Mouse (Mus musculus) liver, embryonic 12.5 days (tissue): ENCODE measurements around the gene Mgst2. TPM values are rescaled to one million over a fixed set of nuclear protein-coding genes. Genes with fewer than 3 reads are reported as not detected.

Experiments
- ATAC-seq: fragments of 200-750 bp; cut with Nextera tagmentation; 2 replicates; pipeline ENCODE4 v1.8.0; 2017; ENCODE audit warnings: moderate number of reproducible peaks, mild to moderate bottlenecking, moderate library complexity
- H3K27ac ChIP-seq: fragments of 300-500 bp; sonication (generic); 2 replicates; pipeline ENCODE4 v1.5.1; 2016; ENCODE audit warnings: mild to moderate bottlenecking
- H3K27me3 ChIP-seq: fragments of 300-500 bp; sonication (generic); replicated peaks from 2 replicates; pipeline ENCODE4 v1.6.1; 2016; ENCODE audit warnings: mild to moderate bottlenecking, moderate library complexity
- H3K36me3 ChIP-seq: fragments of 300-500 bp; sonication (generic); 2 replicates; pipeline ENCODE4 v1.6.1; 2016; ENCODE audit warnings: mild to moderate bottlenecking, moderate library complexity
- H3K4me1 ChIP-seq: fragments of 300-500 bp; sonication (generic); 2 replicates; pipeline ENCODE4 v1.6.1; 2016
- H3K4me2 ChIP-seq: fragments of 300-500 bp; sonication (generic); 2 replicates; pipeline ENCODE4 v1.6.1; 2016; ENCODE audit warnings: mild to moderate bottlenecking, moderate library complexity
- H3K4me3 ChIP-seq: fragments of 300-500 bp; sonication (generic); 2 replicates; pipeline ENCODE4 v1.5.1; 2016; ENCODE audit warnings: mild to moderate bottlenecking, moderate library complexity
- H3K9ac ChIP-seq: fragments of 300-500 bp; sonication (generic); 2 replicates; pipeline ENCODE4 v1.6.1; 2016; ENCODE audit warnings: mild to moderate bottlenecking, moderate library complexity
- H3K9me3 ChIP-seq: fragments of 300-500 bp; sonication (generic); replicated peaks from 2 replicates; pipeline ENCODE4 v1.6.1; 2016; ENCODE audit warnings: mild to moderate bottlenecking, moderate library complexity
- WGBS: fragments of 180-500 bp; shearing (Covaris S2); methylation state at CpG from one replicate; pipeline ENCODE4 v1.1.7; 2016; ENCODE audit not compliant: insufficient replicate concordance; 5-methylcytosine and 5-hydroxymethylcytosine counted together
- polyA plus RNA-seq: library from polyadenylated mRNA; unstranded; fragments of >200 nt; fragmentation: Nextera tagmentation; extraction: Ambion mirVana; gene quantifications from 2 replicates; pipeline ENCODE4 v1.2.1, GENCODE M21; 2016

Mgst2 gene
- polyA plus RNA-seq, 1 experiment from 2014 or later: 16.5 TPM

DNA sequence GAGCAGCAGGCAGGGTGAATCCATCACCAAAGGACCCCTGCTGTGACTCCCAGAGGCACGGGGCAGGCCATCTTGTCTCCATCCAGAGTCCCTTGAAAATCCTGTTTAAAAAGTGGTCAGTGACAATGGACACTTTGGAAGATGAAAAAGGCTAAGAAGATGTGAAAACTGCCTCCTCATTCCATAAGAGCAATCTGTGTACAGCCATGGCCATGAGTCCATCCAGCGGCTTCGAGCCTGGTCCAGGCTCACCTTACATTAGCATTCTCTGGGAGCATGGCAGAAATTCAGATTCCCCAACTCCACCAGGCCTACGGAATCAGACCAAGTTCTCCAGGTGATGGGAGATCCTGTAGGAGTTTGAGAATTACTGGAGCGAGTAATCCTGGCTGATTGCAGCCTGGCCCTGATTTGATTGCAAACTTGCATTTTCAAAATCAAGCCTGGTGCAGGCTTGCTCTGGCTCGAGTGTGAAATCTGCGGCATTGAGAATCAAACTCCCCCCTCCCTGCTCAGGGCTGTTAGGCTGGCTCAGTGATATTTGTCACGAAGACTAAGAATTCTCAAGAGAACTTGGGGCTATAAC lies 42.6 kb downstream of the Mgst2 start:
- WGBS: 74% methylated on average over 8 of the region's 8 CpGs
- Histone ChIP-seq H3K27me3 (peaks cover 24% of the 10 kb centered on the region), H3K9me3 (no peaks in the 10 kb centered on the region), H3K4me2 (no peak overlapping the region), H3K36me3 (no peaks in the 10 kb centered on the region), H3K9ac (no peak overlapping the region), H3K4me3 (no peak overlapping the region), H3K27ac (no peak overlapping the region), H3K4me1 (peaks cover 29% of the 10 kb centered on the region)
- ATAC-seq: no peak

DNA sequence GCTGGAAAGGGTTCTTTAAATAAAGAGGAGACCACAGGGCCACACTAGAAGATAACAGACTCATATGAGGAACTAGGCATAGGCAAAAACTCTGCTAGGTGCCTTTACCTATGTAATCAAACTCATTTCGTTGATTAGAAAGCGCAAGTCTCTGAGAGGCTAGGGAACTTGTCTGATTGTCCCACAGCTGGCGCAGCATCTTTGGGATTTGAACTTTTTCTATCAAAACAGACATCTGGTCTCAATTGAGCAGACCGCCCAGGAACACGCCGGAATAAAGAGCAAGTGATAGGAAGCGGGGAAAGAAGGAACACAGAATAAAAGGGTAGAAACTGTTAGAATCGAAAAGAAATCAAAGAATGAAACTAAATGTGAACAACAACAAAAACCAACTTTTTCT lies 43.3 kb downstream of the Mgst2 start:
- Histone ChIP-seq H3K9me3 (no peaks in the 10 kb centered on the region), H3K4me1 (peaks cover 35% of the 10 kb centered on the region), H3K27ac (no peak overlapping the region), H3K4me2 (no peak overlapping the region), H3K4me3 (no peak overlapping the region), H3K27me3 (peaks cover 24% of the 10 kb centered on the region), H3K9ac (no peak overlapping the region), H3K36me3 (no peaks in the 10 kb centered on the region)
- ATAC-seq: no peak
- 63% methylated on average over 8 of the region's 8 CpGs for WGBS

DNA sequence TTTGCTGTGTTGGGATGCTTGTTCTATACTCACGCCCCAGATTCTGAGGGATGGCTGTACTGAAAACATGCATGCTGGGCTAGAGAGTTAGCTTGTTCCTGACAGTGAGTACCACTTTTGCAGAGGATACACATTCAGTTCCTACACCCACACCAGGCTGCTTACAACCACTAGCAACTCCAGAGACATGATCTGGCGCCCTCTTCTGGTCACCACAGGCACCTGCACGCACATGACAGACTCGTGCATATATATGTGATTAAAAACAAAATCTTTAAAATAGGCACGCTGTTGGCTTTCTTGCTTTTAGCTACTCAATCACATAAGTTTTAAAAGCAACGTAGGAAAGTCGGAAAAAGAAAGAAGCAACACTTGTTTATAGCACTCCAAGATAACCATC lies 45.1 kb downstream of the Mgst2 start:
- H3K4me1 ChIP-seq: peaks cover 50% of the 10 kb centered on the region
- ATAC-seq: no peak
- no peaks in the 10 kb centered on the region for H3K36me3 ChIP-seq
- H3K4me2 ChIP-seq: no peak overlapping the region
- H3K27ac ChIP-seq: no peak overlapping the region
- no peak overlapping the region for H3K4me3 ChIP-seq
- peaks cover 22% of the 10 kb centered on the region for H3K27me3 ChIP-seq
- no peaks in the 10 kb centered on the region for H3K9me3 ChIP-seq
- 72% methylated on average over 7 of the region's 7 CpGs for WGBS
- H3K9ac ChIP-seq: no peak overlapping the region

DNA sequence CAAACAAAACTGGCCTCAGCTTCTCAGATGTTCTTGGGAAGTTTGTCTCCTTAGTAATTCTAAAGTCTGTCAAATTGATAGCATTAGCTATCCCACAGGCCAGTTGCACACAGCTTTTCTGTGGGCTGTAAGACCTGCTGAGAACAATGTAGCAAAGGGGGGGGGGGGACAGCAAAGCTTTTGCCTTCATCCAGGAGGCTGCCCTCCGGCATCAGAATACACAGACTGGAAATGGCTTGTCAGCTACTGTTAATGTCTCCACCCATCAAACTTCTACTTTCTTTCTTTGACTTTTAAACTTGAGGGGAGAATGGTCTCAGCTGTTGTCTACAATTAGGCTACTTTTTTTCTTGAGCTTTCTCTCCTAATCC lies 48.2 kb downstream of the Mgst2 start:
- Histone ChIP-seq H3K9me3 (no peaks in the 10 kb centered on the region), H3K4me2 (no peak overlapping the region), H3K36me3 (no peaks in the 10 kb centered on the region), H3K4me1 (peaks cover 50% of the 10 kb centered on the region), H3K27ac (peak overlapping the region; percentile 70), H3K9ac (no peak overlapping the region), H3K27me3 (no peaks in the 10 kb centered on the region), H3K4me3 (no peak overlapping the region)
- 60% methylated on average over 1 of the region's 1 CpGs for WGBS
- no peak for ATAC-seq

DNA sequence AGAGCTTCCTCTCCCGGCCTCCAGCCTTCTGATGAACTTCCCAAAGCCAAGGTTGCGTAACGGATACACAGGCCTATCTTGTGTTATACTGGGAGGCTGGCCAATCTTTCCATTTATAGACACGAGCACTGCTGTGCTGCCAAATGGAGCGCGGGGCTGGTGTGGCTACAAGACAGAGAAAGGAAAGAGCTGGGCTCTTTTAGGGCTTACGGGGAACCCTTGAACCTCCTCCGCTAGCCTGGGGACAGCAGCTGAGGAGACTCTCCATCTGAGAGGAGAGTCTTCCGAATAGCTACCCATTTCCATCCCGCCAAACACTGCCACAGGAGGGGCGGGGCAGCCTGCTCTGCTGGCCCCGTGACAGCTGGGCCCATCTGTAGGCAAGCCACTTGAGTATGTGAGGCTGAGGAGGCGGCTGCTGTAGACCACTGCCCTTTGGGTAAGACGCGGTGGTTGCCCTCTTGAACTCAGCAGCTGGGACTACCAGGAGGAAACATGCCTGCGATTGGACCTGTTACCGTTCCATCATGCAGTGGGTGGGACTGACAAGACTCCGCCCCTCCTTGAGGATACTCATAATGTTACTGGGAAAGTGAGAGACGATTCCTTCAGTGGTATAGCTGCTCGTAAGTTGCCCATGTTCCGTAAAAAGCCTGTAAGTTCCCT lies 48.7 kb downstream of the Mgst2 start:
- Histone ChIP-seq H3K36me3 (no peaks in the 10 kb centered on the region), H3K4me3 (peak overlapping the region; percentile 25), H3K9me3 (no peaks in the 10 kb centered on the region), H3K4me2 (peak overlapping the region; percentile 55), H3K27ac (peak overlapping the region; percentile 70), H3K9ac (no peak overlapping the region), H3K4me1 (peaks cover 55% of the 10 kb centered on the region), H3K27me3 (no peaks in the 10 kb centered on the region)
- 68% methylated on average over 21 of the region's 21 CpGs for WGBS
- ATAC-seq: peak; percentile 66

DNA sequence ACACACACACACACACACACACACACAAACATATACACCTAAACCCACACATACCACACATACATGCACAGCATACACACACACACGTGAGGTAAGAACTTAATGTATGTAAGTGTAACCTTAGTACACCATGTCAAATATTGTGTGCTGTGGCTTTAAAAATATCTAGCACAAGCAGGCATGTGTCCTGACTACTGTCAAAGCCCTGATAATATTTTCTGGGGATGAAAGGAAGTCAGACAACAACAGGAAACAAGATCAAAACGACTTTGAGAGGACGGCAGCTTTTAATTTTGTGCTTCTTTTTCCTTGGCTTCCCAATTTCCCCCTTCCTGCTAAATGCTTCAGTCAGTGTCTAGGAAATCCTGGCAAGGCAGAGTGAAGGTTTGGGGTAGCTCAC lies 52.2 kb downstream of the Mgst2 start:
- Histone ChIP-seq H3K9ac (peak overlapping the region; percentile 61), H3K9me3 (no peaks in the 10 kb centered on the region), H3K4me1 (peaks cover 78% of the 10 kb centered on the region), H3K27me3 (no peaks in the 10 kb centered on the region), H3K36me3 (no peaks in the 10 kb centered on the region), H3K4me3 (no peak overlapping the region), H3K27ac (peak overlapping the region; percentile 77), H3K4me2 (peak overlapping the region; percentile 42)
- peak; percentile 74 for ATAC-seq
- 12% methylated on average over 3 of the region's 3 CpGs for WGBS

DNA sequence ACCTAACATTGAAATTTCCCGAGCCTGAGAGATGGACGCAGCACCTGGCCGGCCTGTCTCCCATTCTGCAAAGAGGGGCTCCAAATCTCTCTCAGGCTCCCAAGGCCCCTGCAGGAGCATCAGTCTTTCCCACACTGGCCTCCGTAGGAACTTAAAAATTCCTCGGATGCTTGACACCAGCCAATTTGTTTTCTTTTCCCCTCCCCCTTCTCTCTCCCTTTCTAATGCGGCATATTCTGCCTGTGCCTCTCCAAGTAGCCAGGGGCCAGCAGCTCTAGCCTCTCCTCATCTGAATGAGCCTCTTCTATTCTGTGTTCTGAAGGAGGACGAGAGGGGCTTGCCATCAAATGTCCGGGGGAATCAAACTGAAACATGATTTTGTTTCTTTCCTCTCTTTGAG lies 53.1 kb downstream of the Mgst2 start:
- no peak for ATAC-seq

DNA sequence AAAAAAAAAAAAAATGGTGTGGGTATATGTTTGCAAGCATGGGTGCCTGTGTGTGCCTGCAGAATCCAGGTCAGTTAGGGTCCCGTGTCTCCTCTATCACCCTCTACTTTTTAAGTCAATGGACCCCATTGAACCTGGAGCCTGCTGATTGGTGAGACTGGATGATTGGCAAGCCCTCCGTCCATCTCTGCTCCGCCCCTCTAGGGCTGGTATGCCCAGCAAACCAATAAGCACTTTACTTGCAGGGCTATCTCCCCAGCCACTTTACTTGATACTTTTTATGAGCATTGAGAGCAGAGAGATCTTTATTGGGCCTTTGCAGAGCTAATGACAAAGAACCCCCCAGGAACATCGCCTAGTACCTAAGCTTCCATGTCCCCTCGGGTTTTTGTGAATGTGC lies 54.3 kb downstream of the Mgst2 start:
- ATAC-seq: peak; percentile 50; the same call in 1 of the 2 replicates
- no peak overlapping the region for H3K4me2 ChIP-seq
- H3K27me3 ChIP-seq: no peaks in the 10 kb centered on the region
- H3K9me3 ChIP-seq: no peaks in the 10 kb centered on the region
- no peak overlapping the region for H3K9ac ChIP-seq
- H3K4me1 ChIP-seq: peaks cover 72% of the 10 kb centered on the region
- H3K36me3 ChIP-seq: no peaks in the 10 kb centered on the region
- H3K27ac ChIP-seq: no peak overlapping the region
- no peak overlapping the region for H3K4me3 ChIP-seq
- 66% methylated on average over 5 of the region's 5 CpGs for WGBS

More for the DNA sequence above, 53.1 kb downstream of the Mgst2 start:
- H3K9ac ChIP-seq: no peak overlapping the region
- no peaks in the 10 kb centered on the region for H3K36me3 ChIP-seq
- peaks cover 83% of the 10 kb centered on the region for H3K4me1 ChIP-seq
- WGBS: 55% methylated on average over 8 of the region's 8 CpGs
- peak overlapping the region; percentile 42; the same call in 1 of the 2 replicates for H3K4me2 ChIP-seq
- no peaks in the 10 kb centered on the region for H3K27me3 ChIP-seq
- no peaks in the 10 kb centered on the region for H3K9me3 ChIP-seq
- peak overlapping the region; percentile 77 for H3K27ac ChIP-seq
- no peak overlapping the region for H3K4me3 ChIP-seq

DNA sequence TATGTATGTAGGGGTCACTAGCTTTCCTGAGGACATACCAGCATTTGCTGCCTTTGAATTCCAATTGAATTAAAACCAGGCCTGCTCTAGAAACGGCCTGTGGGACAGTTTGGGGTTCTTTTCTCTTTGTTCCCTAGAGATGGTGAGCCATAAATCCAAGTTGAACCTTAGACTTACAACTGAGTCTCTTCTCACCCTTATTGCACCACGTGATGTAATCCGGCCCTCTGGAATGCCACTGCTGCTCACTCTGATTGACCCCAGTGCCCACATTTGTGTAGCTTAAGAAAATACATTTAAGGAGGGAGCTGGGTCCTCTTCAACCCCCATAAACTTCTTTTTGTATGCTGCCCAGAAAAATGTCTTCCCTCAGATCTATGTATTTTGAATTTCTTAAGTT lies 57.3 kb downstream of the Mgst2 start:
- Histone ChIP-seq H3K36me3 (no peaks in the 10 kb centered on the region), H3K9ac (no peak overlapping the region), H3K27me3 (no peaks in the 10 kb centered on the region; the same call in 1 of the 2 replicates), H3K4me1 (peaks cover 51% of the 10 kb centered on the region), H3K4me3 (no peak overlapping the region), H3K9me3 (no peaks in the 10 kb centered on the region), H3K4me2 (no peak overlapping the region), H3K27ac (no peak overlapping the region)
- no peak for ATAC-seq
- 76% methylated on average over 3 of the region's 3 CpGs for WGBS

DNA sequence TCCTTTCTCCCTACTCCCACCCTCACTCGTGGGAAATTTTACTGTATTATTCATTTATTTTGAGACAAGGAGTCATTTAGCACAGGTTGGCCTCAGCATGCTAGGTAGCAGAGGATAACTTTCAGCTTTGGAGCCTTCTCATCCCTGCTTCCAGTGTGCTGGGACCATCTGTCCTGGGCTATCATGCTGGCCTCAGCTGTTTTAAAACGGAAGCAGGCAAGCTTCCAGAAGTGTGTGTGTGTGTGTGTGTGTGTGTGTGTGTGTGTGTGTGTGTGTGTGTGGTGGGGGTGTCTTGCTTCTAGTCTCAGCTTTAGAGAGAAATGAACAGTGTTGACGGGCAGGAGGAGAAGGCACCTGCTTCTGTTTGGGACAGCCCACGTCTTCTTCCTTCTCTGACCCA lies 57.7 kb downstream of the Mgst2 start:
- H3K27ac ChIP-seq: no peak overlapping the region
- WGBS: 66% methylated on average over 4 of the region's 4 CpGs

DNA sequence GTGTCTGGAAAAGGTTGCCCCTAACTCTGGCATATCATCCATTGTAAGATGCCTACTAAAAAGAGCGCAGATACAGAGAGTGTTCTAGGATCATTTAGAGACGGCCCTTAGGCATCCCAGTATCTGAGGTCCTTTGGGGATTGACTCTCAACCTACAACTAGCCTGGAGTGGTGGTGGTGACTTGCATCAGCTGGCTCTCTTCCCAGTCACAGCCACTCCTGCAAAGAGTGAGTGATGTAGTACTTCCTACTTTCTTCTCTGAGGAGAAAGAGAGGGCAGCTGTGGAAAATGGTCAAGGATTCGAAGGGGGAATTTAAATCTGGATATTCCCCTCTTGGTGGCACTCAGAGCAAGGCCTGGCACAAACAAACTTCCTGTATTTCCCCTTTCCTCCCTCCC lies 59.2 kb downstream of the Mgst2 start:
- H3K9me3 ChIP-seq: no peaks in the 10 kb centered on the region
- ATAC-seq: no peak
- peaks cover 37% of the 10 kb centered on the region for H3K4me1 ChIP-seq
- no peak overlapping the region for H3K4me3 ChIP-seq
- no peak overlapping the region for H3K9ac ChIP-seq
- no peaks in the 10 kb centered on the region; the same call in 1 of the 2 replicates for H3K27me3 ChIP-seq
- H3K27ac ChIP-seq: no peak overlapping the region
- no peak overlapping the region for H3K4me2 ChIP-seq
- H3K36me3 ChIP-seq: no peaks in the 10 kb centered on the region
- WGBS: 72% methylated on average over 3 of the region's 3 CpGs

More for the DNA sequence above, 57.7 kb downstream of the Mgst2 start:
- H3K4me3 ChIP-seq: no peak overlapping the region
- H3K27me3 ChIP-seq: no peaks in the 10 kb centered on the region; the same call in 1 of the 2 replicates
- peaks cover 47% of the 10 kb centered on the region for H3K4me1 ChIP-seq
- ATAC-seq: no peak
- H3K9ac ChIP-seq: no peak overlapping the region
- H3K36me3 ChIP-seq: no peaks in the 10 kb centered on the region
- no peaks in the 10 kb centered on the region for H3K9me3 ChIP-seq
- H3K4me2 ChIP-seq: no peak overlapping the region

DNA sequence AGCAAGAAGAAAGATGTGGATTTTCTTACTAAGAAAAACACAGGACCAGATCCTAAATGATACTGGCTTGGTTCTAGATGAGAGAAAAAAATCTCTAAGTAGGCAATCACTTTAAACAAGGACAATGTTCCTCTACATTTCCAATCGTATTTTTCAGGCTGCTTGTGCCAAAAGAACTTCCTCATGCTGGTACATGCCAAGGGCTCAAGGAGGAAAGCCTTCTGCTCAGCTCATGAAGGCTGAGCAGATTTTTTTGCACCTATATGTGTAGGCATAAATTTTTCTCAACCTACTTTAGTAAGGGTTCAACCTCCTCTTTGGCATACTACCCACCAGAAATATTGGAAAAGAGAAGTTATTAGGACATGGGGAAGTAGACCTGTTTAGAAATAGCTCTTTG lies 59.8 kb downstream of the Mgst2 start:
- H3K9ac ChIP-seq: no peak overlapping the region
- no peak overlapping the region for H3K27ac ChIP-seq
- no peak overlapping the region for H3K4me2 ChIP-seq
- H3K4me1 ChIP-seq: peaks cover 36% of the 10 kb centered on the region
- no peaks in the 10 kb centered on the region for H3K9me3 ChIP-seq
- no peaks in the 10 kb centered on the region for H3K36me3 ChIP-seq
- 29% methylated on average over 1 of the region's 1 CpGs for WGBS
- ATAC-seq: no peak
- H3K4me3 ChIP-seq: no peak overlapping the region
- no peaks in the 10 kb centered on the region; the same call in 1 of the 2 replicates for H3K27me3 ChIP-seq
